17 mouse cellular contexts compared by ENCODE assay signal in the genomic region with DNA sequence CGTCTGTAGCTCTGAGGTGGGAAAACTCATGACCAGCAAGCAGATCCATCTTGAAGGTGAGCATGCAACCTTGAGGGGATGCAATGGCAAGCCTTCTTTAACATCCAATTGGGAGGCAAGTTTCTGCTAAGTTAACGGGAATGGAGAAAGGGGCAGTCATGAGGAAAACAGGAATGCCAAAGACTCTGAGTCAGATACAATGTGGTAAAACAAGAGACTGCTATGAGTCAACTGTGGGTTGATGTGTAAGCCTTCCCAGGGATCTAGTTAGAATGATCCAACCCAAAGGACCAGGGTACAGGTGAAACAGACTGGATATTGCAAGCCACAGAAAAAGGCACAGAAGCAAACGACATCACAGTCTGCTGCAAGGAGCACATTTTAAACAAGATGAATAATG.
"Had no signal": no experiment of that assay in that cellular context is flagged by ENCODE, and none has a peak within 500 bp of the region (broad histone marks: within the 10 kb centered on the region; RNA-seq: fewer than 3 reads in every experiment).

No protein-coding gene starts in this region.

- H3K9me3 ChIP-seq: kidney, embryonic 15.5 days; liver, embryonic 13.5 days; neural tube, embryonic 12.5 days; neural tube, embryonic 15.5 days; stomach, embryonic 15.5 days had no signal

- H3K4me1 ChIP-seq: kidney, embryonic 15.5 days; liver, embryonic 13.5 days; neural tube, embryonic 12.5 days; neural tube, embryonic 15.5 days; stomach, embryonic 15.5 days had no signal

- H3K27ac ChIP-seq: kidney, embryonic 15.5 days; left cerebral cortex, adult 2 months; liver, embryonic 13.5 days; neural tube, embryonic 12.5 days; neural tube, embryonic 15.5 days; stomach, embryonic 15.5 days had no signal

- H3K4me2 ChIP-seq: kidney, embryonic 15.5 days; liver, embryonic 13.5 days; midbrain, embryonic 11.5 days; neural tube, embryonic 12.5 days; neural tube, embryonic 15.5 days; stomach, embryonic 15.5 days had no signal

- H3K36me3 ChIP-seq: kidney, embryonic 15.5 days; liver, embryonic 13.5 days; neural tube, embryonic 12.5 days; neural tube, embryonic 15.5 days; stomach, embryonic 15.5 days had no signal

- H3K4me3 ChIP-seq: kidney, embryonic 15.5 days; left cerebral cortex, adult 2 months; liver, embryonic 13.5 days; neural tube, embryonic 12.5 days; neural tube, embryonic 15.5 days; stomach, embryonic 15.5 days had no signal

- DNase-seq: kidney, postnatal 10 days; kidney, postnatal 36 days; liver, embryonic 13.5 days; lung, adult 2 months; lung, postnatal 14 days; lung, postnatal 4 days; midbrain, embryonic 14.5 days; right cerebral cortex, adult 18-20 months; right cerebral cortex, postnatal 14 days; spleen, adult 18-20 months; thymus, postnatal 36 days had no signal

- H3K27me3 ChIP-seq: kidney, embryonic 15.5 days; liver, embryonic 13.5 days; neural tube, embryonic 12.5 days; neural tube, embryonic 15.5 days; stomach, embryonic 15.5 days had no signal

- H3K9ac ChIP-seq: kidney, embryonic 15.5 days; liver, embryonic 13.5 days; neural tube, embryonic 12.5 days; neural tube, embryonic 15.5 days; stomach, embryonic 15.5 days had no signal
